Mouse (Mus musculus) layer of hippocampus, postnatal 25 days (tissue): ENCODE measurements around the gene Fcmr. TPM values are rescaled to one million over a fixed set of nuclear protein-coding genes. Genes with fewer than 3 reads are reported as not detected.

Experiments
- DNase-seq, 2 experiments: peaks; one replicate each; pipeline ENCODE4 v3.0.0; 2022; ENCODE audit warnings: mixed read lengths in 2 of 2, low spot score in 1 of 2; ENCODE audit errors: extremely low spot score in 1 of 2
- total RNA-seq, 2 experiments: library from RNA; stranded (reverse); gene quantifications; 2 replicates each; pipeline ENCODE4 v1.2.3; 2021

The Fcmr gene
- total RNA-seq, 2 experiments from 2014 or later: 0.68 TPM; not detected in 1

GRCm38 (mm10) chr1:130855723-130856122 lies 9.7 kb upstream of the Fcmr start:
- no peak for DNase-seq

GRCm38 (mm10) chr1:130857456-130857855 lies 8.0 kb upstream of the Fcmr start:
- DNase-seq: no peak

GRCm38 (mm10) chr1:130864238-130864637 lies 1.2 kb upstream of the Fcmr start:
- DNase-seq: no peak

DNA sequence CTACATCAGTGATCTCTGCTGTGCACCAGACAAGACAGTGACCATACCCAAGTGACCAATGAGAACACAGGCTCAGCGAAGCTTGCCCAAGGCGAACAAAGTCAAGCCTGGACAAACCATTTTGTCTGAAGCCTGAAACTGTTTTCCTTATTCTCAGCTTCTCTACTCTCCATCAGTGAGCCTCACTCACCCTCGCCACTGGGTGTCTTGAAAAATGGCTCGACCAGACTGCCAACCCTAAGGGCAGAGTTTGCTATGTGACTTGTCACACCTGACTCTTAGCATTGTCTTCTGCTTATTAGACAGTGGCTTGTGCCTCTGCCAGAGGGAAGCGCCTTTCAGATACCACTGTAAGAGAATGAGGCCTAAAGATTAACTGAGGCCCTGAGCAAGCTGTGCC lies 728 bp upstream of the Fcmr start:
- no peak for DNase-seq

DNA sequence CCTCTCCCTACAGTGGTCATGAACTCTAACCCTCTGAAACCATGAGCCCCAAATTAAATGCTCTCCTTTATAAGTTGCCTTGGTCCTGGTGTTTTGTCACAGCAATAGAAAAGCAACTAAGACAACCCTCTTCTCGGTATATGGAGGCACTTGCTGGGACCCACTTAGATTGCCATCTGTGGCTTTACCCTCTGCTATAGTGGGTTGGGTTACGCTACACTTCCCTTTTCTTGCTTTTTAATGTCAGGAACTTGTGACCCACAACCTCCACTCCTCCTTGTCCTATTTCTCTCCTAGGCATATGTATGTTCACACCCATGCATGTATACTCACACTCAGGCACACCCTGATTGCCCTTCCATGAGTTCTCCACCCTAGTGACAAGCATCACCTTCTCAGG lies 7.4 kb downstream of the Fcmr start:
- no peak for DNase-seq

- DNase-seq: peak in 1 of 2 experiments; percentile 16
Observed at GRCm38 (mm10) chr1:130875139-130875538, 9.7 kb downstream of the Fcmr start.

GRCm38 (mm10) chr1:130875910-130876309 lies 10.4 kb downstream of the Fcmr start:
- no peak for DNase-seq

GRCm38 (mm10) chr1:130876931-130877509 lies 11.6 kb downstream of the Fcmr start:
- DNase-seq: peak in 1 of 2 experiments; percentile 44

- DNase-seq: no peak
Observed at GRCm38 (mm10) chr1:130877889-130878614, 12.6 kb downstream of the Fcmr start.

DNA sequence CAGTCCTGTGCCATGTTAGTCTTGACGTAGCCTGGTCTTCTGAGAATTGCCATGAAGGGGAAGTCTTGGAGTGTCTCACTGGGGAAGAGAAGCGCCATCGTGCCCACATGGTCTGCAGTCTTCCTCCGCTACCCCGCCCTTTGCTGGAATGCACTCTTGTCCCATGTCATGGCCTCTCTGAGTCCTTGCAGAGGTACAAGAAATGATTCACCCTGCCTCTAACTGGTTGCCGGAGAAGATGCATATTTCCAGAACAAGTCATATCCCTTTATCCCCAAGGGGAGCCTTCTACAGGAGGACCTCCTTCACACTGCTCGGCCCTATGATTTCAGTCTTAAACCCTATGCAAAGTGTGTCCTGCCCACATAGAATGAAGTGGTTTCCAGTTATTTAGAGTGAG lies 14.5 kb downstream of the Fcmr start:
- DNase-seq: no peak

DNA sequence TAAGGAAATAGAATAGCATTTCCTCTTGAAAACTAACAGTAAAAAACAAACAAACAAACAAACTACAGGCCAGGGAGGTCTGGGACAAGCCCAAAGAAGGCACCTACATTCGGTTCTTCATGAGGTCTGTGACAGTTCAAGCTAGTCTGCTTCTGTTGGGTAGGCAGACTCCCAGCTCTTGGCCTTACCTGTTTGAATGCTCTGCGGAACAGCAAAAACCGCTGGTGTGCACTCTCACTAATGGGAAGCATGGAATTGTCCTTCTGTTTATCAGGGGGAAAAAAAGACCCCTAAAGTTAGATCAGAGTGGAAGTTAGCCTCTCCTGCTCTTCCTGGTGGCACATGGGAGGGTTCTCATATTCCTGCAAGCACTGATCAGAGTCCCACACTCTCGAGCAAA lies 17.7 kb downstream of the Fcmr start:
- no peak for DNase-seq

DNA sequence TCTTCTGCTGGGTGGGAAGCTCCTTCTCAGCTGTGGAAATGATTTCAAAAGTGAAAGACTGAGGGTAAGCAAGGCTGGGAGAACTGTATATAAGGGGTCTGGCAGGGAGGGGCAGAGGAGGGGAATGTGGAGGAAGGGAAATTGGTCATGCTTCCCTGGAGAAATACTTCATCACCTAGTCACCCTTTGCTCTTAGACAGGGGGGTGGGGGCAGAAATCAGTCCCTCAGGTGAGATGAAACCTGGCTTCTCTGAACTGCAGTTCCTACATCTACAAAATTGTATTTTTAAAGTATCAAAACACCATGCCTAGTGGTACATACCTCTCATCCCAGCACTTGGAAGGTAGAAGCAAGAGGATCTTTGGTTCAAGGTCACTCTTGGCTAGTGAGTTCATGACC lies 21.9 kb downstream of the Fcmr start, which contains the start of gene Il24:
Il24 (minus strand) TSS at position 101 of the 400 bp plus-strand sequence.
- DNase-seq: no peak

GRCm38 (mm10) chr1:130892446-130892845 lies 27.0 kb downstream of the Fcmr start:
- DNase-seq: no peak

GRCm38 (mm10) chr1:130893329-130894040 lies 28.0 kb downstream of the Fcmr start:
- no peak for DNase-seq

- no peak for DNase-seq
Observed at GRCm38 (mm10) chr1:130894468-130894867, 29.0 kb downstream of the Fcmr start.

GRCm38 (mm10) chr1:130902505-130902904 lies 37.0 kb downstream of the Fcmr start:
- DNase-seq: no peak

- DNase-seq: no peak
Observed at GRCm38 (mm10) chr1:130911401-130912010, 46.0 kb downstream of the Fcmr start, which contains the start of gene Il20. TSS of gene Il20 (minus strand) at chr1:130911451.

DNA sequence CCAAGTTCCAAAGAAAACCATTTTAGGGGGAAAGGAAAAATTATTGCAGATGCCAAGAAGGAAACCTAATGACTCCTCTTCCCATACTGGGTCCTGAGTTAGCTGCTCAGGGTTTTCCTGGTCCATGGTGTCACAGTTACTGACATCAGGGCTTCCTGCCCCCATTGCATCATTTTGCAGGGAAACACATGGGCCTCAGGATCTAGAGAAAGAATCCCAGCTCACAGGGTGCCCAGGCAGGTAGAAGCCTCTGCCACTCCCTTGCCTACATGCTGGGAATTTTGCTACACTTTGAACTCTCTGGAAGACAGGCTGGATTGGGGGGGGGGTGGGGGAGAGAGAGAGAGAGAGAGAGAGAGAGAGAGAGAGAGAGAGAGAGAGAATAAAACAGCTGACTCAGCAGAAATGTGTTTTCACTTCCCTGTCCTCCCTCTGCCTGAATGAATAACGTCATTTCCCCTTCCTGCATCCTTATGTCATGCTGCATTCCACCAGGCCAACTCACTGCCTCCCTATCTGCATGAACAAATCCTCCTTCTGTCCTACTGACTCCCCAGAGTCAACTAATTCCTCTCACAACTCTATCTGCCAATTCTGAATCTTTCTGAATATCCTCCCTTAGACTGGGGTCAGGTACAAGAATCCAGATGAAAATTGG lies 53.0 kb downstream of the Fcmr start:
- DNase-seq: no peak

- no peak for DNase-seq
Observed at GRCm38 (mm10) chr1:130926484-130926883, 61.0 kb downstream of the Fcmr start.
